Mouse (Mus musculus): Measurements from ENCODE around the gene Gm20388.

The Gm20388 gene

DNA sequence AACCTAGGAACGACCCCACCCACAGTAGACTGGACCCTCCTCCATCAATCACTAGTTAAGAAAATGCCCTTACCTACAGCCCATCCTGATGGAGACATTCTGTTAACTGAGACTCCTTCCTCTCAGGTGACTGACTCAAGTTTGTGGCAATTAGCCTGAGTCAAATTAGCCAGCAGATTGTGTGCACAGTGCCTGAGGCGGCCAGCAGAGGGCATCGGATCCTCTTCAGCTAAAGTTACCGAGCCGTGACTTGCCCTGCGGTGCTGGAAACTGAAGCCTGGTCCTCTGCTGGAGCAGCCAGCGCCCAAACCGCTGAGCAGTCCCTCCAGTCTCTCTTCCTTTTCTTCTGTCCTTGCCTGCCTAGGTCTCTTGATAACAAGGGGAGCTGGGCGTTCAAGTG lies 56.8 kb downstream of the Gm20388 start:
- no peak for DNase-seq

- DNase-seq = no peak
Measured at GRCm38 (mm10) chr8:119970169-119970568, 59.5 kb downstream of the Gm20388 start.

DNA sequence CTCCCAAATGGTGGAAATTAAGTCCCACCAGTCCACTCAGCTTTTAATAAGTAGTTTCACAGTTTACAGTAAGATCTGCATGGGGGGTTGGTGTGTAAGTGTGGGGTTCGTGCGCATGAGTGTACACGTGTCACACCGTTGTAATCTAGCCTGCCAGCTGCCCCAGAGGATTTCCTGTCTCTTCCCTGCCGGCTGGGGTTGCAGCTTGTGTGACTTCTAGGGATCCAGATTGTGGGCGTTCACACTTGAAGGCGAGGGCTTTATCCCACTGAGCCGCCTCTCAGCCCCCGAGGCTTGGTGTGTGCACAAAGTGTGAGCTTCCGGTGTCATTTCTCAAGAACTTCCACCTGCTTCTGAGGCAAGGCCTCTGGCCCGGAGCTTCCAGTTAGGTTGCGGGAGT lies 61.9 kb downstream of the Gm20388 start:
- DNase-seq = no peak

GRCm38 (mm10) chr8:119978770-119979381 lies 68.2 kb downstream of the Gm20388 start:
- DNase-seq = peak; percentile 38 to 45

DNA sequence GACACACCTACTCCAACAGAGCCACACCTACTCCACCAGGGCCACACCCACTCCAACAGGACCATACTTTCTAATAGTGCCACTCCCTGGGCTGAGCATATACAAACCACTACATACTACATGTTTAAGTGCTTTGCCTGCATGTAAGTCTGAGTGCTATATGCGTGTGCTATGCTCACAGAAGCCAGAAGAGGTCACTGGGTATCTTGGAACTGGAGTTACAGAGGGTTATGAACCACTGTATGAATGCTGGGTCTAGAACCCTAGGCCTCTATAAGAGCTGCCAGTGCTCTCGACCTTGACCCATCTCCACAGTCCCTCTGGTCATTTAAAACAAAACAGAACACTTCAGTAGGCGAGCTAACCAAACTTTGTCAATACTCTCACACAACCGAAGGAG lies 70.6 kb downstream of the Gm20388 start:
- no peak for DNase-seq

DNA sequence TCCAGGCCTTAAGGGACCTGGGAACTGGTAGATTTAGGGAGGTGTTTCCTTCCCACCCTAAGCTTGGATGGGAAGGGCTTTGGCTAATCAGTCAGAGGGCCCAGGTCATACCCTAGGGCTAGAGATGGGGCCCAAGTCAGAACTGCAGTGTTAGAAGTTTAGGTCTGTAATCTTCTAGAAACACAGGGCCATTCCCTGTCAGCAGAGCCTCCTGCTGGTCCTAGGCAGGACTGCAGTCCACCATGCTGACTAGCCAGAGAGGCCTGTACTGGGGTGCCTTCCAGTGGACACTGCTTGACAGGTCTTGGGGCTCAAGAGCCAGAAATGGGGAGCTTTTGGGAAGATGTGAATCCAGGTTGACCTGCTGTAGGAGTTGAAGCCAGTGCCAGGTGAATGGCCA lies 73.4 kb downstream of the Gm20388 start:
- no peak for DNase-seq

- DNase-seq = no peak
Measured at GRCm38 (mm10) chr8:119986174-119986573, 75.5 kb downstream of the Gm20388 start.

DNA sequence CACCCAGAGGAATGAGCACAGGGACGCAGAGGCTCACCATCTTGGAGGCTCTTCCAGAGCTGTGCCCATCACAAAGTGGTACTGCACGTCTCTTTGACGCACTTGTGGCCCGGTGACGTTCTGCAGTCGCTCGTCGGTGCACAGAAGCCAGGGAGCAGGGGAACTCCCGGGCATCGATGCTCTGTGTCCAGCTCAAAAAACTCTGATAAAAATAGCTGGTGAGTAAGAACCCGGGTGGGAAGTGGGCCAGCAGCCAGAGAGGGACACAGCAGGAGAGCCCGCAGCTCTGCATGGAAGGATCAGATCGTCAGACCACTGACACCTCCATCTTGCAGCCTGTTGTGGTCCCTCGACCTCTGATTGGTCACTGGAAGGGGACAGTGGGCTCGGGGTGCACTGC lies 77.4 kb downstream of the Gm20388 start:
- DNase-seq = peak; percentile 56 to 70

DNA sequence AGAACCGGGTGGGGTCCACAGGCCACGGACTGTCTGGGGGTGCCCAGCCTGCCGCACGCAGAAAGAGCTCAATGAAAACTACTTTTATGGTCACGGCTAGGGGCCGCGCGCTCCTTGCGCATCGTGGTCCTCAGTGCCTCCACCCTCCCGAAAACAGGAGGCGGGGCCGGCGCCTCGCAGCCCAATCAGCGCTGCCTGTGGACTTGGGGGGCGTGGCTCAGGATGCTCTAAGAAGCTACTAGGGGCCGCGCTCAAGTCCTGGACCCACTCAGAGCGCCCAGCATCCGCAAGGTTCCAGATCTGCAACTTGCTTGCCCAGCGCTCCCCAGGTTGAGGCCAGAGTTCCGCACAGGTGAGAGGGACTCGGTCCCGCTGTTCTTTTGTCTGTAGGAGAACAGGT lies 81.6 kb downstream of the Gm20388 start, which contains the start of gene Crispld2:
TSS of gene Crispld2 (plus strand) at position 190 of the 400 bp plus-strand sequence.
- peak; percentile 40 to 69 for DNase-seq

DNA sequence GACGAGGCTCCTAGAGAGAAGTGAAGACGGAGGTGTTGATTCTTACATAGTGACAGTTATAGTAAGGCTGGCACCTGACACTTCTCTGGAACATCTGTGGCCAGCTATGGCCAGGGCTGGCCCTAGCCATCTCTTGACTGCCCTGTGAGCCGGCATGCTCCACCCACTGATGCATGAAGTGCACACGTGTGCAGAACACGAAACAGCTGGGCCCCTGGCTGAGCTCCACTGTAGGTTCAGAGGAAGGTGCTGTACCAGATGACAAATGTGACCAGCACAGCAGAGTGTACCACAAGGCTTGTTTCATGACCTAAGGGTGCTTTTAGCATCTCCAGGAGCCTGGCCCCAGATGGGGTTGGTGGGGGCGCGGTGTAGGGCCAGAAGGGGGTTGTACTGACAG lies 83.5 kb downstream of the Gm20388 start:
- no peak for DNase-seq

DNA sequence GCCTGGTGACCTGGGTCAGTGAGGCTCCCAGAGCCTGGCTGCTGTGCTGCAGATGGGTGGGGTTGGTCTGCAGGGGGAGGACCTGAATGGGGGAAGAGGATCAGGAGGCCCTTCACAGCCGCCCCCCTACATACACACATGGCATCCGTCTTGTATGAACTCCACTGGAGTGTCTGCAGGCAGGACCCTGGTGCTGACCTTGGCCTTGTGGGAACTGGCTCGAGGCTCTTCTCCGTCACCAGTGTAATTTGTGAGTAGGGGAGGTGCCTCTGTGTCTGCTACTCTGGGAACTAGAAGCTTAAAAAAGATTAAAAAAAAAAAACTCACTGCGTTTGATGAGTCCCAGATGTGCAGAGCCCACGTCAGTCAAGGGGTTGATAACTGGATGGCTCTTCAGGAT lies 83.9 kb downstream of the Gm20388 start:
- no peak for DNase-seq

- DNase-seq = no peak
Measured at GRCm38 (mm10) chr8:119997266-119997665, 86.6 kb downstream of the Gm20388 start.

GRCm38 (mm10) chr8:120000461-120000860 lies 89.8 kb downstream of the Gm20388 start:
- DNase-seq = peak in 1 of 2 experiments; percentile 23

DNA sequence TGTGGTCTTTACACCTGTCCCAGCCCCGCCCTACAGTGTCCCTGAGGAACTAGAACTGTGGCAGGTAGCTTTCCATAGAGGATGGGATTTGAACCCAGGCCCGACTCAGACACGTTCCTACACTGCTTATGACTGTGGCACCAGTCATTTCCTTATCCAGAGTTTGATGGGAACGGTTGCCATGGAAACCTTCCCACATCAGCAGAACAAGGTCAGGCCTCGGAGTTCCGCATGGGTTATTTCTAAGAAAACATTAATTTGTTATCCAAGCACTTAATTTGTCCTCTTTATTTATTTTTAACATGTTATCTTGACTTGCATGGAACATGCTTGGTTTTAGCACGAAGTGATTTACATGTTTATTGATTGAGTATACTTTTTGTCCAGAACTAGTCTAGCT lies 91.1 kb downstream of the Gm20388 start:
- DNase-seq = no peak

GRCm38 (mm10) chr8:120002348-120002747 lies 91.7 kb downstream of the Gm20388 start:
- DNase-seq = no peak

DNA sequence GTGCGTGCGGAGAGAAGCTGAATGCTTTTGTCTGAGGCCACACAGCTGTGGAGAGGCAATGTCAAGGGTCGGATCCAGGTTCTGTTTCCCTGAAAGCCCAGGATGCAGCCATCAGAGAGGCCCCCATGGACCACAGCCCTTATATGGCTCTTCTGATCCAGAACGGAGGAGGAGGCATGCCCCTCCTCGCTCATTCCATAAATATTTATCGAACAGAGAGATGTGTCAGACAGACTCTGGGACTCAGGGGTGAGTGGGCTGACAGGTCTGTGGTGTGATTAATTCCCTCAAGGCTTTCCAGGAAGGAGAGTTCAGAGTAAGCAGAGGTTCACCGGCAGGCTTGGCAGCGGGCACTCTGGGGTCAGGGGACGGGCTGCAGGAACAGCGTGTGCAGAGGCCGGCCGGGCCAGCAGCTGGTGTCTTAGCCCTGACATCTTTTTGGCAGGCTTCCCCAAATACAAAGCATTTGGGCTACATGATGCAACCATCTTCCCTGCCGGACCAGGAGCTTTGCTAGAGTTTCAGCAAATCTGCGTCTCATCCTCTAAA lies 93.6 kb downstream of the Gm20388 start:
- DNase-seq = no peak

GRCm38 (mm10) chr8:120004705-120005381 lies 94.2 kb downstream of the Gm20388 start:
- DNase-seq = no peak

- DNase-seq = no peak
Measured at GRCm38 (mm10) chr8:120006645-120007160, 96.1 kb downstream of the Gm20388 start.

DNA sequence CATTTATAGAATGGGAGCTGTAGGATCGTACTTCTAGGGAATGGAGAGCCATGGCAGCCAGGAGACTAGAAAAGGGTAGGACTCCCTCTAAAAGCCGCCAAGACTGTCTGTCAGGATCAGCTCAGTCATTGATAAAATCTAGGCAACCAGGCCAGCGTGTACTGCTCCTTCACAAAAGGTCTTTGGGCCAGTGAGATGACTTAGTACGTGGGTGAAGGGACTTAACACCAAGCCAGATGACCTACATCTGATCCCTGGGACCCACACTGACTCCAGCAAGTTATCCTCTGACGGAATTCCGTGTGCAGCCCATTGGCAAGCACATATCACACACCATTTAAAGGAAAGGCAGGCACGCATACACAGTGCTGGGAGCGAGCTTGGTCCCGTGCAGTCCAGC lies 96.5 kb downstream of the Gm20388 start:
- no peak for DNase-seq

GRCm38 (mm10) chr8:120009284-120009683 lies 98.6 kb downstream of the Gm20388 start:
- DNase-seq = no peak

DNA sequence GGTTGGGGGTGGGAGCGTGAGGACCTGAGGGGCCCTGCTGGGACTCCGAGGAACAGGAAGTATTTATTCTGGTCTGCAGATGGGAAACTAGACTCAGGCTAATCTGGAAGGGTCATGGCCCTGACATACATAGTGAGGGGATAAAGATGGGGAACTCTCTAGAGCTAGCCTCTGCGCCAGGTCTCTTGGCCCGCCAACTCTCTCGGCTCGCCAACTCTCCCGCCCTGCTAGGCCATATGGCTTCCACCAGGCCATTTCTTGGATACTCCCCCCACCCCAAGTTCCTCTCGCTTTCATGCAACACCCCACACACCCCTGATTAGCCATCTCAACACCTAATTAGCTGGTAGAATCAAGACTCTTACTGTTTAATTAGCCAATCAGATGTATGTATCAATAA lies 101.8 kb downstream of the Gm20388 start:
- DNase-seq = peak in 1 of 2 experiments; percentile 36

GRCm38 (mm10) chr8:120012927-120013326 lies 102.3 kb downstream of the Gm20388 start:
- DNase-seq = peak in 1 of 2 experiments; percentile 45

DNA sequence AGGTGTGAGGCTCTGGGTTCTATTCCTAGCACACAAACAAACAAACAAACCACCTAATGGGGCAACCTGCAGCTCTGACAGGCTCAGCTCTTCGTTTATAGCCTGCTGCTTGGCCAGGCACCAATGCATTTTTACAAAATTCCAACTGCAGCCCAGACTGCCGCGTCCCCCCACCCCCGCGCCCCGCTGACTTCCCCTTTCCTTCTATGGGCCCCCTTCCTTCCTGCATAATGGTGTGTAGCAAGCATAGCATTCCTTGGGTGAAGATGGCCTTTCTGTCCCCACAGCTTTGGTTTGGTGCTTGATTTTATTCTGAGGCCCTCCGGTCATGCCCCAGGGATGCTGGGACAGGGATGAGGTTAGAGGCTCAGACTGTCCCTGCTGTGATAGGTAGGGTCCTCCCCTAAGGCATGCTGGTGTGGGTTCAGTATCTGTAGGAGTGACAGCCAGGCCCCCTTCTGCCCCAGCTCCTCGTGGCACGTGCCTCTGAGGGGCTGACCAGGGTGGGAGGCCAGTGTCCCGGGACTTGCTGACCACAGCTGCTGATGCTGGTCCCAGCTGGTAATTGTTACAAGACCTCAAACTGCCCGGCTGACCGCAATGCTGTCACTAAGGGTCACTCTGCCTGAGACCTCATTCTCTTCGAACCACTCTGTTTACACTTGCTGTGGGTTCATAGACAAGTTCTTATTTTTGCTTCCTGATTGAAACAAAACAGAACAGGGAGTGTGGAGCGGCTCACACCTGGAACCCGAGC lies 103.8 kb downstream of the Gm20388 start:
- DNase-seq = no peak
